Mouse (Mus musculus) forelimb bud, embryonic 11.5 days (tissue): ENCODE measurements at regions not wholly inside any gene's neighbourhood (a gene's known extent, or its start where the extent isn't known, plus 50 kb on each side); places are given as distances from the start of the nearest gene placed in this dataset.
A peak's percentile ranks its signal among the peaks of the same experiment; 100 is the strongest.
"Not testable (repeated sequence)": the region's sequence is repeated elsewhere in the genome, so short reads cannot be mapped to it uniquely, and the experiment has no call there.

ENCODE experiments used
- DNase-seq: peaks from one replicate; pipeline ENCODE4 v3.0.0-alpha.2; 2012; ENCODE audit warnings: low read depth, low spot score

DNA sequence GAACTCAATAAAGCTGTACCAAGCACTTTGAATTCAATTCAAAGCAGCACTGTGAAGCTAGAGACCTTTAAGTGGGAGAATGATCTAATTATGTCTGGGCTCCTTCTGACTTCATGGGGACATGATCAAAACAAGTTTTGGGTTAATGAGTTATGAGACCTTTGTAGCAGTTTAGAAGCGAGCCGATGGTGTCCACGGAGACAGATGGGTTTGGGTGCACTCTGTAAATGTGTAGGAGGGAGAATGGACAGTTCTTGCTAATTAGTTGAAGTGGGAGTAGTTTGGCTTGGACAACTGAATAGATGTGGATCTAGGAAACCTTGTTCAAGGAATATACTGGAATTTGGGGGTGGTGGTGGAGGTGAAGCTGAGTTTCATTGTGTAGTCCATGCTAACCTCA, 186.3 kb upstream of the Cldn34b3 start:
- DNase-seq, result no peak

DNA sequence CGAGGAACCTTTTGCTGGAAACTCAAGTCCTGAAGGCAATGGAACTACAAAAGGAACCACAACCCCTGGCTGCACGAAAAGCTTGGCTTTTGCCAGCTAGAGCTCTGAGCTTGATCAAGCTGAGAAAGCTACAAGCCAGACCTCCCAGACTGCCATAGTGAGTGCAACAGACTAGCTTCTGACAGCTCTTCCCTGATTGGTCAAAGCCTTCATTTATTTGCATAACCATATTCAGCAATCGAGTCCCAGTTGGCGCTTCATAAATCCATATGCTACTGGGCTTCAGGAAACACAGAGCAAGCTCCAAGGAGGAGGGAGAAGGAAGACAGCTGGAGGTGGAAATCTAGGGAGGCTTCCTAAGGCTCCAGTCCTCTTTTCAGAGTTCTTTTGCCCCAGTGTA, 181.4 kb upstream of the Cldn34b3 start:
- no peak for DNase-seq

DNA sequence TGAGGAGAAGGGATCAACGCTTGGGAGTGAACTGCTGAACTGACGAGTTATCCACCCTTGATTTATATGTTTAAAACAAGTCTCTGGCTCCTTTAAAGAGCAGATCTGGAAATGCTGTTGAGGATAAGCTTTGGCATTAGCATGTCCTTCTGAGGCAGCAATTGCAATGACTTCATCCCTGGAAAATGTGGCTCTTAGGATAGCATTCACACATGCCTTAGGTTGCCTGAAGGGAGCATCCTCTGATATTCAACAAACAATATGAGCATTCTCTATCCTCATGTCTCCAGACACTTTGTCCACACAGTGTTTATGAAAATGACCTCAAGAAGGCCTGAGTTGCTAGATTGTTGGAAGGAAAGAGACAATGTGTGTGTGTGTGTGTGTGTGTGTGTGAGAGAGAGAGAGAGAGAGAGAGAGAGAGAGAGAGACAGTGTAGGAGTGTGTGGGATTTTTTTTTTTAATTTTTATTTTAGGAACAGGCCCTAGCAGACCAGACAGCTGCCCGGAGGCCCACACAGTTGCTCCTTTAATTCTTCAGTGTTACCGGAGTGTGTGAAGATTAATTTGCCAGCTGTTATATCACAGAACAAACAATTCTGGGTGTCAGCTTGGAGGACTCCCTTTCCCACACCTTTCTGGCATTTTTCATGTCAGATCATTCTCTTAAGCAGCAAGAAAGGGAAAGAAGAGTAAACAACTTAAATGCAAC, 153.2 kb upstream of the Cldn34b3 start:
- no peak for DNase-seq

DNA sequence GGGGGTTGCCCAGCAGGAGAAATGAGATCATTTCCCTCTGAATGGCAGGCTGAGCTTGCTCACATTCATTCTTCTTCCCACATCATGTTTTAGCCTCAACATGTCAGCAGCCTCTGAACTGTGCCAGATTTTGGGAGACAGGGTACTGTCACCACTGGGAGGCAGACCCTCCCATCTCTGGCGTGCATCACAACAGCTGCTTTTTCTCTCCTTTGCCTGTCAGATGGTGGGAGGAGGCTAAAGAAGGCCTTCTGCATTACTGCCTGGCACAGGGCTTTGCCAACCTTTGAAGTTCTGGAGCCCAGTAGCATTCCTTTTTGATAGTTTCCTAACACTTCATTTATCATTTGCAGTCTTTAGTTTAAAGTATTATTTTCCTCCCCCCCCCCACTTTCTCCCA, 148.0 kb upstream of the Cldn34b3 start:
- DNase-seq, result no peak

DNA sequence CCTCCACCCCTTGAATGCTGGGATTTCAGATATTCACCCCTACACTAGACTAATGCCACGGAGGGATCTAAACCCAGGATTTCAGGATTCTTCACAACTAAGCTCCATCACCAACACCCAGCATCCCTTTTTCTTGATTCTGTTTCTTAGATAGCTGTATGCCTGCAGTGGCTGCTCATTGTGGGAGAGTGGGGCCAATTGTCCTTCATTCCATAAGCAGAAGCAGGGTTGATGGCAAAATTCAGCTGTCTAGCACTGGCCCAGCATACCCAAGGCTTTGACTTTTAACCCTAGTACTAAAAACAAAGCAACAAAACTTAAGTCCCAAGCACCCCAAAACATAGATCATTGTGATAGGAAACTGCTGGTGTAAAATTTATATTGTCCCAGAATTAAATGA, 147.5 kb upstream of the Cldn34b3 start:
- no peak for DNase-seq

DNA sequence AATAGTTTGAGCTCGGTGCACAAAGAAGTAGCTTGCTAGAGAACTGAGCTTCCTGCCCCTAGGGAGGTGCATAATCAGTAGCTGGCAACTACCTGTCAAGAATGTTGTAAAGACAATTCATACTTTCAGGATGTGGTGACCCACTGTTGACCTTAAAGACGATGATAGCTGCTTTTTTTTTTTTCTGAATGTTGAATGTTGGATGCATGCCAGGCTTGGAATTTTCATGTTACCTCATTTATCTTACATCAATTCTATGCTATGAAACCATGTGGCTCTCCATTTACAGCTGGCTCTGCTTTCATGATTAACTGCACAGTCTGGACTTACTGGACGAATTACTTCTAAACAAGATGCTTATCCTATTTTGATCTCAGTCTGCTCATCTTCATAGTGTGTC, 143.2 kb upstream of the Cldn34b3 start:
- DNase-seq, result no peak

DNA sequence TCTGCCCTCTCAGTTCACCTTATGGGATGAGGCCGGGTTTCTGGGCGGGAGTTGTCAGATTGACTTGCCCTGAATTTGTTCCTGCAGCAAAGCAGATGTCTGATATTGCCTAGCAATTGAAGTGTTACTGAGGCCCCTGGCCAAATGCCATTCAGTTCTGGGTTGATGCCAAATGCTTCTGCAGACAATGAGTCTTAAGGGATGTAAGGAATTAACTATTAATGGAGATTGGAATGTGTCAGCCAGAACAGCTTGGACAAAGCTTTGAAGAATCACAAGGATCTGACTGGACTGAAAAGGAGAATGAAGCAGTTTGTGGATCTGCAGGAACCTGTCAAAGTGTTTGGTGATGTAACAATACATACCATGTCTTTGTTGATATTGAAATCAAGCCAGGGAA, 140.7 kb upstream of the Cldn34b3 start:
- no peak for DNase-seq

DNA sequence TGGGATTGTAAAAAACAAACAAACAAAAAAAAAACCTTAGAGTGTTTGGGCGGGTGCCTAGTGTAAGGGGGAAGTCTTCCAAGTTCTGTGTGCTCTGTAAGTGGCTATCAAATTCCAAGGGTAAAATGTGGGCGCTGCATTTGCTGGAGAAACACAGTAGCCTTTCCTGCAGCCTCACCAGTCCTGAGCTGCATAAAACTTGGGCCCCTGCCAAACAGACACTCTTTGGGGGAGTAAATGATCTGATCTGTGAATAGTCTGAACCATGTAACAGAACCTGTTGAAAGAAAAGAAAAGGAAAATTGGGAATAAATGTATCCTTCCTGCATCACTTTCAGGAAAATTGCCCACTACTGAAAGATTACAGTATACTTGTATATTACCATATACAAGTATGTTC, 126.4 kb upstream of the Cldn34b3 start:
- DNase-seq, result no peak

DNA sequence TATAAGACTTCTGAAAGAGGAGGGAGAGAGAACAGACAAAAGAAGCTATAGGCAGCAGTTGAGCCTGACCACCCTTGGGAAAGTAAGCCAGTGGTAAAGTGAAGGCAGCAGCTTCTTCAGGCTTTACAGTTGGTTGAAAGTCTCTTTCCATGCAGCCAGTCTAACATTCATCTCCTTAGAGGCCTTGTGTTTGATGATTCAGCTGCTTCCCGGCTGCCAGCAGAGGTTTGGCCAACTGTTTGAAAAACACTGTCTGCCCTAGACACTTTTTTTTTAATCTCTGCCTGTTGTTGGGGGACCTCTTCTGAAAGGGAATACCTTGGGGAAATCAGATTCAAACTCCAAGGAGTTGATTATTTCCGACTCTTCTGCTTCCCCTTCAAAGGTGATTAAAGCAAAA, 123.1 kb upstream of the Cldn34b3 start:
- DNase-seq, result no peak

DNA sequence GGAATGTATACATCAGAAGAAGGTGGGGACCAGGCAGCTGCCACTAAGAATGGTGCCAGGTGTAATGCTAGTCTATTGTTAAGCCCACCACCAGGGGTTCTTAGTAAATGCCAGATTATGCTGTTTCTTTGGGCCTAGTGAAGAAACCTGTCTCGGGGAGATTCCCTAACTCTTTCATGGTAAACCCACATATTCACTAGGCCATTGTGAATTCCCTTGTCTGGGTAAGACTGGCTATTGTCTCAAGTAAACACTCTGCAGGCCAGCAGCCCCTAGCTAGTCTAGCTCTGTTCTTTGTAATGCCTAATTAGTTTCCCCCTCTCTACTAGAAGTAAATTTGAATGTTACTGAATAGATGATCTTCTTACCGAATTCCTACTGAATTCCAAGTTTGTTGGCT, 89.3 kb upstream of the Cldn34b3 start:
- DNase-seq, result not testable (repeated sequence)

DNA sequence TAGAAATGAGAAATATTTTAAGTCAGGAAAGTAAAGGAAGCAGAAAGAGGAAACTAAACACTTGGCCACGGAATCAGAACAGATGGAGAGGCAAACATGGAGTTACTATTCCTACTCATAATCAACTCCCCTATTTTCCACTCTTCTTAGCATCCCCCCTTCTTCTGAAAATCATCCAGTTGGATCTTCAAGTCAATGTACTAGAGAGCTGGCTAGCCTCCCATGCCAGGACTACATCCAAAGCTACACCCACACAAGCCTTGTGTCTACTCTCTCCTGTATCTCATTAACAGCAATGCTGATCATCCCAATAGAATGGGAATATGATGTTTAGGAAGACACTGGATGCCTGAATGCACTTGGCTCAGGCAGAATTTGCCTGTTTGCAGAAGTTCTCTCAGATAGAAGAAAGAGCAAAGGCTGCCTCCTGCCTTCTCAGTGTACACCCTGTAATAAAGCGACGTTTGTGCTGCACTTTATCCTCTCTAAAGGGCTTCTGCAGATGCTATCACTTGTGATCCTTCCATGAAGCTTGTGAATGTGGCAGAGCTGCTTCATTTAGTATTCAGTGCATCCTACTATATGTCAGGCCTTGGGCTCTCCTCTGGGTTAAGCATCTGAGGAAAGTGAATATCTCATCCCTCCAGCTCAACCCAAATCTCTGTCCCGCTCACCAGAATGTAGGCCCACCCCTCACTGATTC, 82.5 kb upstream of the Cldn34b3 start:
- DNase-seq, result no peak

DNA sequence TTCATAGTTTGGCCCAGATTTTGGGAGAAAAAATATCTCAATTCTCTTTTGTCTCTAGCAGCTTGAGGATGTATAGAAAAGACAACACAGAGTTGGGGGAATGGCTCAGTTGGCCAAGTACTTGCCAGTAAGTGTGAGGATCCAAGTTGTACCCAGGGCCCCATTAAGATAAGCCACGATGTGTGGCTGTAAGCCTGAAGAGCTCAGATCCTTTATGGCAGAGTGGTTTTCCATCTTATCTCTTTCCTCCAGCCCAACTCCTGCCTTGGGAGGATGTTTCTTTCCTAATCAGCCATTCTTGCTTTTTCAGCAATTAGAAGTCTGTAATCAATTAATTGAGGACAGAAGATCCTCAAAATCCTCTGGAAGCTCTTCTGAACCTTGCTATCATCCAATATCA, 63.5 kb upstream of the Cldn34b3 start:
- DNase-seq, result no peak

DNA sequence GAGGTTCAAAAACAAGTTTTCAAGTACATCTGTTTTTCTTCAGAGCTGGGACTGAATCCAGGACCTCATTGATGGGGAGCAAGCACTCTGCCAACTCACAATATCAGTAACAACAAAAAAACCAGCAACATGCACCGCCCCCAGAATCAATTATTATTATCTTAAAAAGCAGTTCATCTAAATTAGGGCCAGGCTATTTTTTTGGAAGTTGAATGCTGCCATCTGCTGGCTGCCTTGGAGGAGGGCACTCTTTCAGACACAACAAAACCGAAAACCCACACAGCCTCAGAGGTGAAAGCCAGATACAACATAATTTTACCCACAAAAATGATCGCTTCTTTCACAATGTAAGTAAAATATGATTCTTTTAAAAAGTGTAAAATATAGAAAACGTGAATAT, 62.7 kb upstream of the Cldn34b3 start:
- peak; percentile 11 for DNase-seq
